Mouse (Mus musculus) heart, postnatal 10 days (tissue): ENCODE data around the gene Krtap1-4. TPM values are rescaled to one million over a fixed set of nuclear protein-coding genes. Genes with fewer than 3 reads are reported as not detected.

ENCODE experiments used
- DNase-seq, 2 experiments: peaks; one replicate each; pipeline ENCODE4 v3.0.0; 2021
- intact Hi-C: fragments of 180-260 bp; cut with DNase I; formaldehyde crosslinking; loops from one replicate; pipeline ENCODE4 v1.15.1; 2025
- total RNA-seq, 2 experiments: library from RNA; stranded (reverse); gene quantifications; 2 replicates each; pipeline ENCODE4 v1.2.3; 2021

The Krtap1-4 gene
- total RNA-seq, 2 experiments from 2014 or later = not detected

- DNase-seq = no peak
- intact Hi-C loops = no loop called here
Observed at GRCm38 (mm10) chr11:99556195-99556594, 27.3 kb downstream of the Krtap1-4 start.

- intact Hi-C loops = no loop called here
- DNase-seq = no peak
Observed at GRCm38 (mm10) chr11:99550765-99551164, 32.7 kb downstream of the Krtap1-4 start, which contains the start of gene Krtap3-3. Gene Krtap3-3 (minus strand): TSS chr11:99550865.

GRCm38 (mm10) chr11:99547892-99548291 is 35.6 kb downstream of the Krtap1-4 start:
- no peak for DNase-seq
- intact Hi-C loops = no loop called here

- intact Hi-C loops = no loop called here
- DNase-seq = peak; percentile 12 to 13
Observed at GRCm38 (mm10) chr11:99539721-99540120, 43.7 kb downstream of the Krtap1-4 start.

Other genes with a start within 250 kb of the Krtap1-4 start
- gene Krt26, start 245.7 kb downstream of the Krtap1-4 start, total RNA-seq = not detected
- not detected for gene Krt27, start 232.6 kb downstream of the Krtap1-4 start, total RNA-seq
- not detected for gene Krt28, start 208.8 kb downstream of the Krtap1-4 start, total RNA-seq
- gene Krt10, start 194.3 kb downstream of the Krtap1-4 start, total RNA-seq = 1 to 10 TPM; 6.8 to 9.7 TPM
- gene Krt12, start 161.4 kb downstream of the Krtap1-4 start, total RNA-seq = not detected
- gene Krt20, start 145.5 kb downstream of the Krtap1-4 start, total RNA-seq = under 1 TPM; 0.26 to 0.30 TPM
- gene Krt23, start 90.5 kb downstream of the Krtap1-4 start, total RNA-seq = under 1 TPM in 1 of 2 experiments, not detected in 1; 0.17 TPM
- gene Krt39, start 62.3 kb downstream of the Krtap1-4 start, total RNA-seq = not detected
- not detected for gene Krt40, start 40.5 kb downstream of the Krtap1-4 start, total RNA-seq
- gene Krtap3-3, start 32.8 kb downstream of the Krtap1-4 start, total RNA-seq = not detected
- gene Krtap3-2, start 26.8 kb downstream of the Krtap1-4 start, total RNA-seq = not detected
- gene Gm11939, start 24.2 kb downstream of the Krtap1-4 start, total RNA-seq = not detected
- gene Krtap3-1, start 17.0 kb downstream of the Krtap1-4 start, total RNA-seq = not detected
- gene Krtap1-5, start 2.6 kb downstream of the Krtap1-4 start, total RNA-seq = not detected
- not detected for gene Krtap1-3, start 7.7 kb upstream of the Krtap1-4 start, total RNA-seq
- gene Krtap9-3, start 14.5 kb upstream of the Krtap1-4 start, total RNA-seq = not detected
- gene Gm11938, start 19.7 kb upstream of the Krtap1-4 start, total RNA-seq = not detected
- not detected for gene Gm11937, start 26.5 kb upstream of the Krtap1-4 start, total RNA-seq
- gene Krtap2-4, start 31.2 kb upstream of the Krtap1-4 start, total RNA-seq = not detected
- gene Gm11562, start 36.8 kb upstream of the Krtap1-4 start, total RNA-seq = not detected
- gene Krtap4-1, start 44.6 kb upstream of the Krtap1-4 start, total RNA-seq = not detected
- not detected for gene Krtap4-2, start 51.4 kb upstream of the Krtap1-4 start, total RNA-seq
- not detected for gene Krtap4-7, start 60.4 kb upstream of the Krtap1-4 start, total RNA-seq
- not detected for gene Gm11555, start 66.6 kb upstream of the Krtap1-4 start, total RNA-seq
- gene Gm11563, start 75.3 kb upstream of the Krtap1-4 start, total RNA-seq = not detected
- gene Krtap4-6, start 82.3 kb upstream of the Krtap1-4 start, total RNA-seq = not detected
- not detected for gene Gm14190, start 107.1 kb upstream of the Krtap1-4 start, total RNA-seq
- not detected for gene Gm14180, start 150.6 kb upstream of the Krtap1-4 start, total RNA-seq
- not detected for gene Gm11595, start 189.3 kb upstream of the Krtap1-4 start, total RNA-seq
- not detected for gene Krtap4-8, start 197.1 kb upstream of the Krtap1-4 start, total RNA-seq
- not detected for gene Krtap4-9, start 201.5 kb upstream of the Krtap1-4 start, total RNA-seq
- gene Gm11596, start 209.8 kb upstream of the Krtap1-4 start, total RNA-seq = not detected
- gene Gm11569, start 215.3 kb upstream of the Krtap1-4 start, total RNA-seq = not detected
- not detected for gene Gm11554, start 220.8 kb upstream of the Krtap1-4 start, total RNA-seq
- not detected for gene Krtap4-13, start 226.2 kb upstream of the Krtap1-4 start, total RNA-seq
- not detected for gene Gm11564, start 232.0 kb upstream of the Krtap1-4 start, total RNA-seq